Mouse (Mus musculus): Measurements from ENCODE around the gene Cdkn2c.

The Cdkn2c gene

GRCm38 (mm10) chr4:109657021-109657850 lies 9.8 kb downstream of the Cdkn2c start:
- DNase-seq (ENCODE audit: low spot score in 2 of 2) = peak in 1 of 2 experiments; percentile 34

- DNase-seq (ENCODE audit: low spot score in 2 of 2) = no peak
Observed at GRCm38 (mm10) chr4:109656301-109656700, 10.7 kb downstream of the Cdkn2c start.

- DNase-seq (ENCODE audit: low spot score in 2 of 2) = no peak
Observed at GRCm38 (mm10) chr4:109655738-109656137, 11.3 kb downstream of the Cdkn2c start.

DNA sequence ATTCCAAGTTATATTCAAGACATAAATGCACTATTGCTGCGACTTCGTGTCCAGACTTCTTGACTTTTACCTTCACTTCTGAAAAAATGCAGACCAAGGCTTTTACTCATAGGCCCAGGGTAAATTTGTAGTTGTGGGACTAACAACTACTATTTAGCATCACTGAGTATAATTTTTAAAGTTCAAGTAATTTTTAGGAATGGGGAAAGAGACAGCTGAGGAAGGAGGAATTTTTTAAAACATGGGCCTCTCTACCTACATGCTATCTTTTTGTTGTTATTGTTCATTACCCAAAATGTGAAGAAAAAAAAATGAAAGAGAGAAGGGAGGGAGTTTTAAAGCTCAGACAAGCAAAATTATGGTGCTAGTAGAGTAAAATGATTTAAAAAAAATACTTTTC lies 12.3 kb downstream of the Cdkn2c start:
- DNase-seq (ENCODE audit: low spot score in 2 of 2) = no peak

GRCm38 (mm10) chr4:109653251-109653650 lies 13.7 kb downstream of the Cdkn2c start:
- no peak for DNase-seq (ENCODE audit: low spot score in 2 of 2)

GRCm38 (mm10) chr4:109649331-109649730 lies 17.7 kb downstream of the Cdkn2c start:
- DNase-seq (ENCODE audit: low spot score in 2 of 2) = no peak

- DNase-seq (ENCODE audit: low spot score in 2 of 2) = no peak
Observed at GRCm38 (mm10) chr4:109647281-109647680, 19.7 kb downstream of the Cdkn2c start.

DNA sequence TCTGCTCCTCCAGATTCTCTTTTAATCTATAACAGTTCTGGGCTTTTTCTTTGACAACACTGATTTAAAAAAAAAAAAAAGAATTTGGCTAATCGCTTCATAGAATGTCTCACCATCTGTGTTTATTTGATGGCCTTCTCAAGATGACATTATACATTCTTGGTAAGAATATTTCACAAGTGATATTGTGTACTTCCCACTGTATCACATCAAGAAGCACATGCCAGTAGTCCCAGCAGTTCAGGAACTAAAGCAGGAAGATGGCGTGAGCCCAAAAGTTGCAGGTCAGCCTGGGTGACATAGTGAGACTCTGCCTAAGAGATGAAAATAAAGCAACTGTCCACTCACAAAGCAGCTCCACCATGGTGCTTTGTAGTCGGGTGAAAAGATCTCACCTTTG lies 25.5 kb downstream of the Cdkn2c start:
- no peak for DNase-seq (ENCODE audit: low spot score in 2 of 2)

- no peak for DNase-seq (ENCODE audit: low spot score in 2 of 2)
Observed at GRCm38 (mm10) chr4:109640141-109640540, 26.8 kb downstream of the Cdkn2c start.

GRCm38 (mm10) chr4:109639356-109639755 lies 27.6 kb downstream of the Cdkn2c start:
- DNase-seq (ENCODE audit: low spot score in 2 of 2) = no peak

GRCm38 (mm10) chr4:109634971-109635370 lies 32.0 kb downstream of the Cdkn2c start:
- no peak for DNase-seq (ENCODE audit: low spot score in 2 of 2)

DNA sequence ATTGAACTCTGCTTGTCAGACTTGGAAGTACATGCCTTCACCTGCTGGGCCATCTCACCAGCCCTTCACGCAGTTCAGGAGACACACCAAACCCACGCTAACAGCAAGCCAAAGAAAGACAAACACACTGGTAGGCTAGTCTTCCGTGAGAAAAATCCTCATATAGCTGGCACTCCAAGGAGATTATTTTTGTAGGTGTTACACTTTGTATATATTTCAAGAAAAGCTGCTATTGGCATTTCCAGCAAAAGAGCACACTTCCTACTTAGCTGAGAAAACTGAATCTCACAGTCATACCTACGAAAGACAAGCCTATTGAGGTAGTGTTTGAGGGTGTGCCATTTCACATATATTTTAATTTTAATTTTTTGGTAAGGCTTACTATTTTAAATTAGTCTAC lies 36.0 kb downstream of the Cdkn2c start:
- DNase-seq (ENCODE audit: low spot score in 2 of 2) = no peak

- no peak for DNase-seq (ENCODE audit: low spot score in 2 of 2)
Observed at GRCm38 (mm10) chr4:109630215-109630614, 36.8 kb downstream of the Cdkn2c start.

GRCm38 (mm10) chr4:109612596-109612995 lies 54.4 kb downstream of the Cdkn2c start:
- DNase-seq (ENCODE audit: low spot score in 2 of 2) = no peak
